Mouse (Mus musculus): ENCODE measurements around the gene Mical3.

- TF ChIP-seq POLR2A (IDR thresholded peaks at IDR 0.05; ENCODE audit: extremely low read depth, insufficient read depth, low read length) (no peak), CTCF (IDR thresholded peaks at IDR 0.05; ENCODE audit: low read depth, low read length) (no peak)
Observed at GRCm38 (mm10) chr6:121127726-121128125, 3.1 kb downstream of the Mical3 start.

Data from liver, adult 2 months (tissue).